Mouse (Mus musculus): ENCODE measurements around the gene Efcc1. TPM values are rescaled to one million over a fixed set of nuclear protein-coding genes. Genes with fewer than 3 reads are reported as not detected.
"Not testable (repeated sequence)": the region's sequence is repeated elsewhere in the genome, so short reads cannot be mapped to it uniquely, and the experiment has no call there.

Gene Efcc1
- total RNA-seq, 1 experiment from 2014 or later, result 1.1 TPM

GRCm38 (mm10) chr6:87744632-87745031, 14.0 kb downstream of the Efcc1 start:
- no peak for DNase-seq

GRCm38 (mm10) chr6:87745301-87745700, 14.6 kb downstream of the Efcc1 start:
- DNase-seq, result peak; percentile 60

GRCm38 (mm10) chr6:87746059-87746458, 15.4 kb downstream of the Efcc1 start:
- no peak for DNase-seq

- no peak for DNase-seq
Observed at GRCm38 (mm10) chr6:87746849-87747248, 16.2 kb downstream of the Efcc1 start.

GRCm38 (mm10) chr6:87748078-87748477, 17.4 kb downstream of the Efcc1 start:
- no peak for DNase-seq

- no peak for DNase-seq
Observed at GRCm38 (mm10) chr6:87748531-87748930, 17.9 kb downstream of the Efcc1 start.

GRCm38 (mm10) chr6:87750184-87750910, 19.7 kb downstream of the Efcc1 start:
- DNase-seq, result no peak

- no peak for DNase-seq
Observed at GRCm38 (mm10) chr6:87751574-87751973, 20.9 kb downstream of the Efcc1 start.

GRCm38 (mm10) chr6:87755196-87755595, 24.5 kb downstream of the Efcc1 start:
- DNase-seq, result no peak

- DNase-seq, result no peak
Observed at GRCm38 (mm10) chr6:87756896-87757295, 26.2 kb downstream of the Efcc1 start.

GRCm38 (mm10) chr6:87759404-87759803, 28.7 kb downstream of the Efcc1 start:
- DNase-seq, result no peak

- no peak for DNase-seq
Observed at GRCm38 (mm10) chr6:87759850-87760249, 29.2 kb downstream of the Efcc1 start.

GRCm38 (mm10) chr6:87762161-87762560, 31.5 kb downstream of the Efcc1 start:
- DNase-seq, result no peak

- peak; percentile 27 for DNase-seq
Observed at GRCm38 (mm10) chr6:87763376-87764280, 33.0 kb downstream of the Efcc1 start.

GRCm38 (mm10) chr6:87764296-87764695, 33.6 kb downstream of the Efcc1 start:
- DNase-seq, result not testable (repeated sequence)

GRCm38 (mm10) chr6:87770626-87771025, 40.0 kb downstream of the Efcc1 start:
- no peak for DNase-seq

GRCm38 (mm10) chr6:87774466-87774865, 43.8 kb downstream of the Efcc1 start:
- no peak for DNase-seq

- DNase-seq, result no peak
Observed at GRCm38 (mm10) chr6:87774909-87775308, 44.2 kb downstream of the Efcc1 start.

- no peak for DNase-seq
Observed at GRCm38 (mm10) chr6:87775588-87776245, 45.0 kb downstream of the Efcc1 start.

- DNase-seq, result no peak
Observed at GRCm38 (mm10) chr6:87776663-87777062, 46.0 kb downstream of the Efcc1 start.

- no peak for DNase-seq
Observed at GRCm38 (mm10) chr6:87777842-87778241, 47.2 kb downstream of the Efcc1 start, which contains the start of gene Gp9. Gene Gp9 (plus strand): TSS chr6:87778072.

GRCm38 (mm10) chr6:87778294-87779173, 47.9 kb downstream of the Efcc1 start:
- peak; percentile 21 for DNase-seq

Data from adrenal gland, postnatal 14 days (tissue).